Mouse (Mus musculus): ENCODE results near the gene Poldip3. TPM values are rescaled to one million over a fixed set of nuclear protein-coding genes. Genes with fewer than 3 reads are reported as not detected.

The Poldip3 gene
- polyA plus RNA-seq, 1 experiment from 2014 or later: 88.6 TPM

DNA sequence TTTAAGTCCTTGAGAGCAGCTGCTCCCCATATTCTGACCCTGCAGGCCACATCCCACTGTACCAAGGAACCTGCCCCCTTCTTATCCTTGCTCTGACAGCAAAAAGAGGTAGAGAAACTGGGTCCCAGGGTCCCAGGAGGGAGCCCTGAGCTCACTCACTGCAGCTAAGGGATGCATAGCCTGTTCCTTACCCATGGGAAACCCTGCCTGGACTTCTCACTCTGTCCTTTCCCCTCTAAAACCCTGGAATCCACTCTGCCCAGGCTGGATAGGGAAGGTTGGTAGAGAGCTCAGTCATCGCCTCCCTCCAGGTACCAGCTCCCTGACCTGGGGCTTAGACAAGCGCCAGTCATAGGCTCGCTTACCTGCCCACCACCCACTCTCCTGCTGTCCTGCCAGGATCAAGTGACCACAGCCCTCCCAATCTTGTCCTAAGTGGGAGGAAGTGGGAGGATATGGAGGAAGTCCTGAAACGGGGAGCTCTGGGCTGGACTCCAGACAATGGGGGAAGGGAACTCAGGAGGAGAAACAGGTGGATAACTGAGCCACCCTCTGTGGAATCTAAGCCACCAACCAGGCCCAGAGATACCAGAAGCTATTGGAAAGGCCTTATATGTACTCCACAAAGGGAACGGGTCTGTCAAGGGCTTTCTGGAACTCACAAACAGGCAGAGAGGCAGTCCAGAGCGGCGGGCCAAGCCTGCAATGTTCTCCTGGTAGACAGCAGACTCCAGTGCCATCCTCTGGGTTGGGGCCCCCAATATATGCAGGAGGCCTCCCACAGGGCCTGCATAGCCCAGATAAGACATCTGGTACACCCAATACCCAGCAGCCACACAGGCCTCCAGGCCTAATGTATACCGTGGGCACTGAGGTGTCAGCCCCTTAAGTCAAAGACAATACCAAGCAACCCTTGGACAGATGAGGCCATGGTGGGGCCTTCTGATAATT lies 20.9 kb upstream of the Poldip3 start:
- peak overlapping the region; percentile 95 for H3K4me2 ChIP-seq (ENCODE audit: low read length)
- peaks cover 49% of the 10 kb centered on the region for H3K4me1 ChIP-seq (replicated peaks; ENCODE audit: insufficient read depth, low read length)
- H3K27me3 ChIP-seq (ENCODE audit: insufficient read depth, low read length): no peaks in the 10 kb centered on the region
- no peak for ATAC-seq (replicated peaks; ENCODE audit: low FRiP score, low read depth)
- no peaks in the 10 kb centered on the region for H3K36me3 ChIP-seq (ENCODE audit: insufficient read depth, low read length)
- H3K9me3 ChIP-seq (replicated peaks; ENCODE audit: low read length): no peaks in the 10 kb centered on the region
- peak overlapping the region; percentile 47; the same call in 1 of the 2 replicates for H3K27ac ChIP-seq
- no peak overlapping the region for H3K4me3 ChIP-seq (replicated peaks; ENCODE audit: low read depth, low read length)
- no peak for TF ChIP-seq CTCF (IDR thresholded peaks at IDR 0.05; ENCODE audit: low read depth)
- H3K9ac ChIP-seq (ENCODE audit: low read depth, low read length): peak overlapping the region; percentile 44
- 61% methylated on average over 8 of the region's 8 CpGs for WGBS
- peak; percentile 53 for DNase-seq (ENCODE audit: low spot score)

DNA sequence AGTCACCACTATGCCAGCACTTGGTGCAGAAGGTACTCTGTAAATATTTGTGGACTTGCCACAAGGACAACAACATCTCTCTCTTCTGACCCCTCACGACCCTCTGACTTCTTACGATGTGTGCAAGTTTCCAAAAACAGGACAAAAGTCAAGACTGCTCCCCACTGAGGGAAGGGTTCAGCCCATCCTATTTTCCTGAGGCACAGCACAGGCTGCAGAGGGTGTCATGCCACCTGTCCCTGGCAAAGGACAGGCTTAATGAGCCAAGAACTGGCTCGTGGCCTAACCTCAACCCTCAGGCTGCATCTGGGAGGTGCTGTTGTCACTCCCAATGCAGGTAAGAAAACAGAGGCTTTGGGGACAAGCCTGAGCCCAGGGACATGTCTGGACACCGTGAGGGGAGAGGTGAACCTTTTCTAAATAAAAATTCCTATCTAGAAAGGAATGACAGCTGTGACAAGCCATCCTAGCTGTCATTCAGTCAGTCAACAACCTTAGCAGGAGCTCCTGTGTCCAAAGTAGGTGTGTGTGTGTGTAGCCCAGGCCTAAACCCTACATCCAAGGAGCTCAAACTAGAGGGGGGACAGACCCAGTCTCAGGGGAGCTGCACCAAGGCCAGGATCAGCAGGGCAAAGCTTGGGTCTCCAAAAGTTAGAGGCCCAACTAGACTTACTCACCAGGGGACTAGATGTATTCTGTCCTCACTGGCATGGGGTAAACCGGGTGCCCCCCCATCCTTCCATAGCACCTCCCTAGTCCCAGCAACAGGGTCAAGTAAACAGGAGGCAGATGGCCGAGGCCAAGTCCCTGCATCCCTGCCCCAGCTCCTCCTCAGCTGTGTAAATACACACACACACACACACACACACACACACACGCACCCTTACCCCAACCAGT lies 19.9 kb upstream of the Poldip3 start:
- Histone ChIP-seq H3K27ac (no peak overlapping the region), H3K4me2 (ENCODE audit: low read length) (peak overlapping the region; percentile 30; the same call in 1 of the 2 replicates), H3K9ac (ENCODE audit: low read depth, low read length) (0 out of 2 replicates have a peak overlapping the region, but pooled peaks have one; percentile 6), H3K36me3 (ENCODE audit: insufficient read depth, low read length) (no peaks in the 10 kb centered on the region), H3K4me1 (replicated peaks; ENCODE audit: insufficient read depth, low read length) (peaks cover 49% of the 10 kb centered on the region), H3K27me3 (ENCODE audit: insufficient read depth, low read length) (no peaks in the 10 kb centered on the region), H3K4me3 (replicated peaks; ENCODE audit: low read depth, low read length) (no peak overlapping the region), H3K9me3 (replicated peaks; ENCODE audit: low read length) (no peaks in the 10 kb centered on the region)
- no peak for TF ChIP-seq CTCF (IDR thresholded peaks at IDR 0.05; ENCODE audit: low read depth)
- no peak for ATAC-seq (replicated peaks; ENCODE audit: low FRiP score, low read depth)
- 51% methylated on average over 7 of the region's 7 CpGs for WGBS
- peak; percentile 10 for DNase-seq (ENCODE audit: low spot score)

DNA sequence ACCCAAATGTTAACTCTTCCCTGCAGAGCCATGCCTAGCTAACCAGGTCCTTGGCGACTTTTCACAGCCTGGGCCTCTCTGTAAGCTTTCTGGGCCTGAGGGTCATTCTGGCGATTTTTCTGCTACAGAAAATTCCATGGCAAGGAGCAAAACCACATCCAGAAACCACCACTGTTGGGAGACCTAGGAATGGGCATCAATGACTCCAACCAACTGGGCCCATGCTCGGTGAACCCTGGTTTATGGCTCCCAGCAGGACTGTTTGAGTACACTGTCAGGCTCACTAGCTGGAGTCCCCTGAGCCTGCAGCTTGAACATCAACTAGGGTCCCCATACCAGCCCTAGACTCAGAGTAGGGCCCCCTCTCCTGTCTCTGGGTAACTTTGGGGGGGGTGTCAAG lies 19.1 kb upstream of the Poldip3 start:
- no peaks in the 10 kb centered on the region for H3K27me3 ChIP-seq (ENCODE audit: insufficient read depth, low read length)
- no peak for TF ChIP-seq CTCF (IDR thresholded peaks at IDR 0.05; ENCODE audit: low read depth)
- no peaks in the 10 kb centered on the region for H3K9me3 ChIP-seq (replicated peaks; ENCODE audit: low read length)
- DNase-seq (ENCODE audit: low spot score) (no peak), ATAC-seq (replicated peaks; ENCODE audit: low FRiP score, low read depth) (no peak)
- H3K27ac ChIP-seq: no peak overlapping the region
- no peaks in the 10 kb centered on the region for H3K36me3 ChIP-seq (ENCODE audit: insufficient read depth, low read length)
- WGBS: 72% methylated on average over 3 of the region's 3 CpGs
- H3K9ac ChIP-seq (ENCODE audit: low read depth, low read length): no peak overlapping the region
- peaks cover 49% of the 10 kb centered on the region for H3K4me1 ChIP-seq (replicated peaks; ENCODE audit: insufficient read depth, low read length)
- H3K4me3 ChIP-seq (replicated peaks; ENCODE audit: low read depth, low read length): no peak overlapping the region
- H3K4me2 ChIP-seq (ENCODE audit: low read length): no peak overlapping the region

DNA sequence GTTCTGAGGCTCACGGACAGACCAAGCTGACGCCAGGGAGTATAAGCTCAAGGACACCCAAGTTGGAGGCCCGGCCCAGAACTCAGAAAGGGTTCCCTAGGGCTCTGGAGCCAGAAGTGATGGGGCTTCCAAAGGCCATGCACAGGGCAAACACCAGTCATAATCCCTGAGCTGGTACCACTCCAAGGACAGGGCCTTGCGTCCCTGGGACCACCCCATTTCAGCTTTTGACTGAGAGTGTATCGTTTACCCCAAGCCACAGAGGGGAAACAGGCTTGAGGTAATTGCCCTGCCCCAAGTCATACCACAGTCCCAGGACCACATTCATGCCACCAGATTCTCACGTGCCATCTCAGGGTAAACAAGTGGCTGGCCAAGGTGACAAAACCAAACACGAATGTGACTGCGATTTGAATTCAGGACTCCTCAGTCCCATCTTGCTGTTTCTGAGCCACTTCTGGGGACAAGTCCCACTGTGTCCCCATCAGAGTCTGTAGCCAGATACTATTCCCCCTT lies 18.4 kb upstream of the Poldip3 start:
- DNase-seq (ENCODE audit: low spot score) (no peak), ATAC-seq (replicated peaks; ENCODE audit: low FRiP score, low read depth) (no peak)
- 83% methylated on average over 8 of the region's 8 CpGs for WGBS
- Histone ChIP-seq H3K27me3 (ENCODE audit: insufficient read depth, low read length) (no peaks in the 10 kb centered on the region), H3K4me1 (replicated peaks; ENCODE audit: insufficient read depth, low read length) (peaks cover 42% of the 10 kb centered on the region), H3K4me2 (ENCODE audit: low read length) (0 out of 2 replicates have a peak overlapping the region, but pooled peaks have one; percentile 10), H3K9ac (ENCODE audit: low read depth, low read length) (peak overlapping the region; percentile 24; the same call in 1 of the 2 replicates), H3K4me3 (replicated peaks; ENCODE audit: low read depth, low read length) (no peak overlapping the region), H3K36me3 (ENCODE audit: insufficient read depth, low read length) (0 out of 2 replicates have a peak, but pooled peaks cover 4% of the 10 kb centered on the region), H3K27ac (peak overlapping the region; percentile 47; the same call in 1 of the 2 replicates), H3K9me3 (replicated peaks; ENCODE audit: low read length) (no peaks in the 10 kb centered on the region)
- no peak for TF ChIP-seq CTCF (IDR thresholded peaks at IDR 0.05; ENCODE audit: low read depth)

DNA sequence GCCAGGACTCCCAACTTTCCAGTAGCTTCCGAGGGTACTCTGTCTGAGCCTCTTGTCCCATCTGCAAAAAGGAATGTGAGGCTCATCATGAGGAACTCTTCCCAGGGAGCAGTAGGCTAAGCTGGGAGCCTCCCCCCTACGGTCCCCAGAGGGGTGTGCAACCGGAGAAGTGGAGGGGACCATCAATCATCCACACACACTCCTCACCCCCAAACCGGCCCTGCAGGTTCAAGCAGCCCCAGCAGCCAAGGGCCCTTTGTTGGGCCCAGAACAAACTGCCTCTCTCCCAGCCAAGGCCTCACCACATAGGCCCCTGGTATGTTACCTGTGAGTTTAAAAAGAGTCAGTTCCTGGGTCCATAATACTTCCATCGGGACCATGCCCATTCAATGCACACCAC lies 17.9 kb upstream of the Poldip3 start:
- ATAC-seq (replicated peaks; ENCODE audit: low FRiP score, low read depth) (peak; percentile 14; the same call in 1 of the 2 replicates), DNase-seq (ENCODE audit: low spot score) (peak; percentile 55)
- WGBS: 33% methylated on average over 5 of the region's 5 CpGs
- Histone ChIP-seq H3K4me2 (ENCODE audit: low read length) (peak overlapping the region; percentile 10; the same call in 1 of the 2 replicates), H3K9ac (ENCODE audit: low read depth, low read length) (peak overlapping the region; percentile 24; the same call in 1 of the 2 replicates), H3K27ac (peak overlapping the region; percentile 47), H3K9me3 (replicated peaks; ENCODE audit: low read length) (no peaks in the 10 kb centered on the region), H3K36me3 (ENCODE audit: insufficient read depth, low read length) (peaks cover 8% of the 10 kb centered on the region; the same call in 1 of the 2 replicates), H3K4me3 (replicated peaks; ENCODE audit: low read depth, low read length) (no peak overlapping the region), H3K27me3 (ENCODE audit: insufficient read depth, low read length) (no peaks in the 10 kb centered on the region), H3K4me1 (replicated peaks; ENCODE audit: insufficient read depth, low read length) (peaks cover 41% of the 10 kb centered on the region)
- TF ChIP-seq CTCF (IDR thresholded peaks at IDR 0.05; ENCODE audit: low read depth): no peak

Data from kidney, postnatal 0 days (tissue).